Mouse (Mus musculus): Measurements from ENCODE around the gene Cnpy2. TPM values are rescaled to one million over a fixed set of nuclear protein-coding genes. Genes with fewer than 3 reads are reported as not detected.

Cnpy2 gene
- polyA plus RNA-seq, 1 experiment from 2014 or later = 184 TPM

DNA sequence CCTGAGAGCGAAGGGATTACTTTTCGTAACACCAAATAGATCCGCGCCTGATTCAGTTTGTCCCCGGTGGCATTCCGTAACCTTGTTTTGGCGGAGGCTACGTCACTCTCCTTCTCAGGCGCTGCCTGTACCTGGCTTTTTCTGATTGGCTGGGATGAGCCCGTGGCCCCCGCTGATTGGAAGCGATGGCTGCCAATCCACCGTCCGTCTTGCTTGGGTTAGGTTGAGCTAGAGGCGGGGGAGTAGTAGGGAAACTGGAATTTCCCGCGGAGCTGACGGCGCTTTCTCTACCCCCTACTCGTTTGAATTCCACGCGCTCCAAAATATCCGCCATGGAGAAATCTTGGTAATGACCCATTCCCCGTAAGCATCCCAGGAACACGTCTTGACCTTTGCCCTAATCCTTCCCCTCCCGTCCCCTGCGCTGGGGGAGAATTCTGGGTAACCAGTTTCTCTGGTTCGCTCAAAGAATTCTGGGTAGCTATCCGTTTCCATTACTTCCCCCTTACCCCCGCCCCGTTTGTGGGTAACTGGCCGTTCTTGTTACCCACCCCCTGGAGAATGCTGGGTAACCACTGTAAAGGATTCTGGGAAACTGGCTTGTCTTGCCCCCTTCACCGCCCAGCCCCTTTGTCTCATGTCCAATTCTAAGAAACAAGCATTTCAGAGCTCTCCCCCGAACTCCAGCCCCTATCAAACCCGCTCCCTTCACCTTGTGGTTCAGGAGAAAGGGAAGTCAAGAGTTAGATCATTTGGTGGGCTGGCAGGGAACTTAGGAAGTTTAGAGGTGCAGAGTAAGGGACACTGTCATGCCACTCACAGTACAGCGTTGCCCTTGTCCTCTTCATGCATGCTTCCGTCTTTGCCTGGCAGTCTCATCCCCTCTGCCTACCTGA is 18.9 kb upstream of the Cnpy2 start, which contains the start of gene Pan2:
TSS of gene Pan2 (plus strand) at position 210 of the 896 bp plus-strand sequence.
- ATAC-seq (replicated peaks; ENCODE audit: extremely low read depth, insufficient read depth, low FRiP score) = peak; percentile 99
- Histone ChIP-seq H3K4me2 (ENCODE audit: low read depth, low read length) (peak within 1 kb of the TSS; percentile 81), H3K4me1 (ENCODE audit: control insufficient read depth, insufficient read depth, low read length) (peaks cover 15% of the 10 kb centered on the region), H3K27me3 (ENCODE audit: control insufficient read depth, insufficient read depth, low read length) (no peaks in the 10 kb centered on the region), H3K9ac (ENCODE audit: low read length) (peak within 1 kb of the TSS; percentile 80), H3K27ac (ENCODE audit: low read length) (peak within 1 kb of the TSS; percentile 91), H3K9me3 (replicated peaks; ENCODE audit: control insufficient read depth, low read length) (no peaks in the 10 kb centered on the region), H3K36me3 (ENCODE audit: control insufficient read depth, insufficient read depth) (peaks cover 6% of the 10 kb centered on the region; the same call in 1 of the 2 replicates), H3K4me3 (ENCODE audit: low read length) (peak within 1 kb of the TSS; percentile 58)
- 1% methylated on average over 37 of the region's 37 CpGs for WGBS

DNA sequence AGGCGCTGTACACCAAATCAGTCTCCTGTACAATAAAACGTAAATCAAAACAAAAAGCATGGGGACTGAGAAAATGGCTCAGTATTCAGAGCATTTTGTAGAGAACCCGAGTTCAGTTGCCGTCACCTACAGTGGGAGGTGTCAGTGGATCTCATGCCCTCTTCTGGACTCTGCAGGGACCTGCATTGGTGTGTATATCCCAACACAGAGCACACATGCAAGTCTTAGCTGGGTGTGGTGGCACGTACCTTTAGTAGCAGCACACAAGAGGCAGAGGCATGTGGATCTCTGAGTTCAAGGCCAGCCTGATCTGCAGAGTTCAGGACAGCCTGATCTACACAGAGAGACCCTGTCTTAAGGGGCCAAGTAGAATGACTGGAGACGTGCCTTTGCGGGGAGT is 12.6 kb upstream of the Cnpy2 start:
- peak overlapping the region; percentile 42 for H3K9ac ChIP-seq (ENCODE audit: low read length)
- no peak overlapping the region for H3K4me3 ChIP-seq (ENCODE audit: low read length)
- H3K27me3 ChIP-seq (ENCODE audit: control insufficient read depth, insufficient read depth, low read length) = no peaks in the 10 kb centered on the region
- peaks cover 17% of the 10 kb centered on the region for H3K4me1 ChIP-seq (ENCODE audit: control insufficient read depth, insufficient read depth, low read length)
- H3K27ac ChIP-seq (ENCODE audit: low read length) = peak overlapping the region; percentile 90
- no peaks in the 10 kb centered on the region for H3K9me3 ChIP-seq (replicated peaks; ENCODE audit: control insufficient read depth, low read length)
- 90% methylated on average over 7 of the region's 7 CpGs for WGBS
- no peak overlapping the region; the same call in 1 of the 2 replicates for H3K4me2 ChIP-seq (ENCODE audit: low read depth, low read length)
- peaks cover 33% of the 10 kb centered on the region for H3K36me3 ChIP-seq (ENCODE audit: control insufficient read depth, insufficient read depth)
- ATAC-seq (replicated peaks; ENCODE audit: extremely low read depth, insufficient read depth, low FRiP score) = no peak

DNA sequence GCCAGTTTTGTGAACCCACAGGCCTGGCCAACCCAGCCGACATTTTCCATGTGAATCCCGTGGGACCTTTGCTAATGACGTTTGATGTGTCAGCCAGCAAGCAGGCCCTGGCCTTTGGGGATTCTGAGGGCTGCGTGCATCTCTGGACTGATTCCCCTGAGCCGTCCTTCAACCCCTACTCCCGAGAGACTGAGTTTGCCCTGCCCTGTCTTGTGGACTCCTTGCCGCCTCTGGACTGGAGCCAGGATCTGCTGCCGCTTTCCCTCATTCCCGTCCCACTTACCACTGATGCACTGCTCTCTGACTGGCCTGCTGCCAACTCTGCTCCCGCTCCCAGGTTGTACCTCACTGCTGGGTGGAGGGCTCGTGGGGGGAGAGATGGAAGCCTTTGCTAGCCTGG is 12.1 kb upstream of the Cnpy2 start:
- H3K4me2 ChIP-seq (ENCODE audit: low read depth, low read length) = peak overlapping the region; percentile 53
- ATAC-seq (replicated peaks; ENCODE audit: extremely low read depth, insufficient read depth, low FRiP score) = peak; percentile 76
- H3K9ac ChIP-seq (ENCODE audit: low read length) = peak overlapping the region; percentile 42
- H3K27ac ChIP-seq (ENCODE audit: low read length) = peak overlapping the region; percentile 90
- H3K9me3 ChIP-seq (replicated peaks; ENCODE audit: control insufficient read depth, low read length) = no peaks in the 10 kb centered on the region
- no peaks in the 10 kb centered on the region for H3K27me3 ChIP-seq (ENCODE audit: control insufficient read depth, insufficient read depth, low read length)
- 14% methylated on average over 11 of the region's 11 CpGs for WGBS
- peaks cover 17% of the 10 kb centered on the region for H3K4me1 ChIP-seq (ENCODE audit: control insufficient read depth, insufficient read depth, low read length)
- peak overlapping the region; percentile 15 for H3K4me3 ChIP-seq (ENCODE audit: low read length)
- peaks cover 38% of the 10 kb centered on the region for H3K36me3 ChIP-seq (ENCODE audit: control insufficient read depth, insufficient read depth)

DNA sequence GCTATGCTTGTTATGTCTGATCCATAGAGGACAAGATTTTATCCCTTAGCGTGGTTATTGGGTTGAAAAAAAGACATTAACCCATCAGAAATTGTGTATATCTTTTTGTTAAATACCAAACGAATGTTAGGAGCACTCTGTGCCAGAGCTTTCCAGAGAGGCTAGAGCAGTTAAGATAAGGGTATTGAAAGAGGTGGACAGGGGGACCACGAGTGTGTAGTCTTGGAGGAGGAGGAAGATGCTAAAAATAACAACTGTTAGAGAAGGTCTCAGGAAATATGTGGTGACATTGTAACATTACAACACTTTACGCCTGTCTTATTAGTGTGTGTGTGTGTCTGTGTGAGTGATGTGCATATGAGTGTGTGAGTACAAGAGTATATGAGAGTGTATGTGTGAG is 11.4 kb upstream of the Cnpy2 start:
- Histone ChIP-seq H3K27me3 (ENCODE audit: control insufficient read depth, insufficient read depth, low read length) (no peaks in the 10 kb centered on the region), H3K9ac (ENCODE audit: low read length) (no peak overlapping the region), H3K4me1 (ENCODE audit: control insufficient read depth, insufficient read depth, low read length) (peaks cover 17% of the 10 kb centered on the region), H3K27ac (ENCODE audit: low read length) (peak overlapping the region; percentile 90), H3K9me3 (replicated peaks; ENCODE audit: control insufficient read depth, low read length) (no peaks in the 10 kb centered on the region), H3K4me3 (ENCODE audit: low read length) (peak overlapping the region; percentile 15), H3K4me2 (ENCODE audit: low read depth, low read length) (peak overlapping the region; percentile 53), H3K36me3 (ENCODE audit: control insufficient read depth, insufficient read depth) (peaks cover 43% of the 10 kb centered on the region)
- 29% methylated on average over 4 of the region's 4 CpGs for WGBS
- ATAC-seq (replicated peaks; ENCODE audit: extremely low read depth, insufficient read depth, low FRiP score) = peak; percentile 54

DNA sequence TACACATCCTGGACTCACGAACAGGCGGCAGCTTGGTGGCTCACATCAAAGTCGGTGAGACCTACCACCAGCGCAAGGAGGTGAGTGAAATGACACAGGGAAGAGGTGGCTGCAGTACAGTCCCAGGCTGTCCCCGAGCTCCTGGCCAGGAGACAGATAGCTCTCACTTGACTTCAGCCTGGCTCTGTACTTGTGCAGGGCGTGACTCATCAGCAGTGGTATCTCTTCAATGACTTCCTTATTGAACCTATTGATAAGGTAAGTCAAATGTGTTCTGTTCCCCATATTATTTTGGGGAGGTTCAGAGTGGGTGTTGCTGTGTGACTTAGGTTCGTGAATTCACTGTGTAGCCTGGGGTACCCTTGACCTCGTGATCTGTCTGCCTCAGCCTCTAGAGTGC is 6.7 kb upstream of the Cnpy2 start:
- 92% methylated on average over 8 of the region's 8 CpGs for WGBS
- H3K4me1 ChIP-seq (ENCODE audit: control insufficient read depth, insufficient read depth, low read length) = peaks cover 8% of the 10 kb centered on the region
- H3K36me3 ChIP-seq (ENCODE audit: control insufficient read depth, insufficient read depth) = peaks cover 67% of the 10 kb centered on the region

DNA sequence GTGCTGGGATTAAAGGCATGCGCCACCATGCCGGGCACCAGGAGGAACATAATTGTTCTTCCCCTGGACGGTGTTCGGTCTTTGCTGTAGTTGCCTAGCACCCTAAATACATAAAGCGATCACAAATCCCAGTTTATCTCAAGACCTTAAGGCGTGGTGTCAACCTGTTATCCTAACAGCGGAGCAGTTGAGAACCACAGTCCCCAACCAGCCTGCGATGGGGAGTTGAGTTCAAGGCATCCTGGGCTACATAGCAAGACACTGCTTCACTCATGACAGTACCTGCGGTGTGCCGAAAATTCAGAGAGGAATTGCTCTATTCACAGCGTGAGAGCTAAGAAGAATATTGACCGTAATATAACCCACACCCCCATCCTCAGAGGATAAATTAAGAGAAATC is 618 bp upstream of the Cnpy2 start:
- ATAC-seq (replicated peaks; ENCODE audit: extremely low read depth, insufficient read depth, low FRiP score) = no peak
- Histone ChIP-seq H3K9ac (ENCODE audit: low read length) (peak overlapping the region; percentile 99), H3K4me3 (ENCODE audit: low read length) (peak overlapping the region; percentile 97), H3K4me1 (ENCODE audit: control insufficient read depth, insufficient read depth, low read length) (peaks cover 12% of the 10 kb centered on the region), H3K9me3 (replicated peaks; ENCODE audit: control insufficient read depth, low read length) (no peaks in the 10 kb centered on the region), H3K27me3 (ENCODE audit: control insufficient read depth, insufficient read depth, low read length) (no peaks in the 10 kb centered on the region), H3K36me3 (ENCODE audit: control insufficient read depth, insufficient read depth) (peaks cover 49% of the 10 kb centered on the region), H3K4me2 (ENCODE audit: low read depth, low read length) (peak overlapping the region; percentile 92), H3K27ac (ENCODE audit: low read length) (no peak overlapping the region; the same call in 1 of the 2 replicates)
- 53% methylated on average over 12 of the region's 12 CpGs for WGBS

More for the DNA sequence above, 6.7 kb upstream of the Cnpy2 start:
- Histone ChIP-seq H3K4me2 (ENCODE audit: low read depth, low read length) (no peak overlapping the region), H3K9ac (ENCODE audit: low read length) (no peak overlapping the region), H3K4me3 (ENCODE audit: low read length) (no peak overlapping the region), H3K9me3 (replicated peaks; ENCODE audit: control insufficient read depth, low read length) (no peaks in the 10 kb centered on the region), H3K27ac (ENCODE audit: low read length) (no peak overlapping the region), H3K27me3 (ENCODE audit: control insufficient read depth, insufficient read depth, low read length) (no peaks in the 10 kb centered on the region)
- ATAC-seq (replicated peaks; ENCODE audit: extremely low read depth, insufficient read depth, low FRiP score) = no peak

DNA sequence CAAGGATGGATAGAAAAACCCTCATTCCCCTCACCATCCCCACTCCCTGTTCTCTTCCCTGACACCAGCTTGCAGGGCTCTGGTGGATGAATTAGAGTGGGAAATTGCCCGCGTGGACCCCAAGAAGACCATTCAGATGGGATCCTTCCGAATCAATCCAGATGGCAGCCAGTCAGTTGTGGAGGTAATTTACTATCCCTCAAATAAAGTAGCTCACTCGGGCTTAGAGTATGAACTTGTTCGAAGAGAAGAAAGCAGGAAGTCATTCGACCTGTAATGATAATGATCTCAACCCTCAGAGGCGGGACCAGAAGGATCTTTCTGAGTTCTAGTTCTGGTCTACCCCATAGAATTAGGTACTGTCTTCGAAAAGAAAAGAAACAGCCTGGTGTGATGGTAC is 1.3 kb downstream of the Cnpy2 start:
- 69% methylated on average over 8 of the region's 8 CpGs for WGBS
- no peak for ATAC-seq (replicated peaks; ENCODE audit: extremely low read depth, insufficient read depth, low FRiP score)
- H3K4me2 ChIP-seq (ENCODE audit: low read depth, low read length) = peak overlapping the region; percentile 92
- H3K36me3 ChIP-seq (ENCODE audit: control insufficient read depth, insufficient read depth) = peaks cover 46% of the 10 kb centered on the region
- no peaks in the 10 kb centered on the region for H3K27me3 ChIP-seq (ENCODE audit: control insufficient read depth, insufficient read depth, low read length)
- H3K27ac ChIP-seq (ENCODE audit: low read length) = peak overlapping the region; percentile 94
- H3K4me3 ChIP-seq (ENCODE audit: low read length) = peak overlapping the region; percentile 97
- H3K9me3 ChIP-seq (replicated peaks; ENCODE audit: control insufficient read depth, low read length) = no peaks in the 10 kb centered on the region
- H3K4me1 ChIP-seq (ENCODE audit: control insufficient read depth, insufficient read depth, low read length) = peaks cover 12% of the 10 kb centered on the region
- peak overlapping the region; percentile 99 for H3K9ac ChIP-seq (ENCODE audit: low read length)

DNA sequence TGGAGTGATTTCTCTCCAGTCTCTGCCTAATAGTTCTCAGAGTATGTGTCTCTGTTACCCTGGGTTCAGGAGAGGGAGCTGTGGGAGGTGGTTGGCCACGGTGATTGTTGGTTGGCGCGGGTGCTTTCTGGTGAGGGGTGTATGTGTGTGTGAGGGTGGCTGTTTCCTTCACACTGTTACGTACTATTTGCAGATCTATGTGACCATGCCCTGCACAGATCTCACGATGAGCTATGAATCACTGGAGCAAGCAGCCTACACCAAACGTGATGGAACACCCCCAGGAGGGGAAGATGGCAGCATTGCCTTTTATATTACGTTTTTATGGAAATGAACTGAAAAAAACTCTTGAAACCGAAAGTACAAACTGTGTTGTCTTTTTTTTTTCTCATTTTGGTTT is 4.6 kb downstream of the Cnpy2 start:
- Histone ChIP-seq H3K4me3 (ENCODE audit: low read length) (no peak overlapping the region), H3K27me3 (ENCODE audit: control insufficient read depth, insufficient read depth, low read length) (no peaks in the 10 kb centered on the region), H3K36me3 (ENCODE audit: control insufficient read depth, insufficient read depth) (peaks cover 31% of the 10 kb centered on the region), H3K4me1 (ENCODE audit: control insufficient read depth, insufficient read depth, low read length) (peaks cover 10% of the 10 kb centered on the region), H3K4me2 (ENCODE audit: low read depth, low read length) (no peak overlapping the region), H3K27ac (ENCODE audit: low read length) (no peak overlapping the region), H3K9ac (ENCODE audit: low read length) (no peak overlapping the region), H3K9me3 (replicated peaks; ENCODE audit: control insufficient read depth, low read length) (no peaks in the 10 kb centered on the region)
- 93% methylated on average over 8 of the region's 8 CpGs for WGBS
- no peak for ATAC-seq (replicated peaks; ENCODE audit: extremely low read depth, insufficient read depth, low FRiP score)

DNA sequence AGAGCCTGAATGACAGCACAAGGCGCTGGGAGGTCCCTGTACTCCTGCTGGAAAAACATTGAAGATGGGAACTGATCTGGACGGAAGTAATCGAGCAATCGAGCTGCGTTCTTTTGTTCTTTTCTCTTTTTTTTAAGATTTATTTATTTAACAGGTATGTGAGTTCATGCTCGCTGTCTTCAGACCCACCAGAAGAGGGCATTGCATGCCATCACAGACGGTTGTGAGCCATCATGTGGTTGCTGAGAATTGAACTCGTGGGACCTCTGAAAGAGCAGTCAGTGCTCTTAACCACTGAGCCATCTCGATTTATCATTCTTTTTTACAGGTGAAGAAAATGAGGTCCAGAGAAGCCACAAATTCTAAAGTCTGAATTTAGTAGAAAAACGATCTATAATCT is 5.4 kb downstream of the Cnpy2 start:
- peaks cover 31% of the 10 kb centered on the region for H3K36me3 ChIP-seq (ENCODE audit: control insufficient read depth, insufficient read depth)
- no peaks in the 10 kb centered on the region for H3K9me3 ChIP-seq (replicated peaks; ENCODE audit: control insufficient read depth, low read length)
- no peak overlapping the region for H3K4me2 ChIP-seq (ENCODE audit: low read depth, low read length)
- 88% methylated on average over 10 of the region's 10 CpGs for WGBS
- no peak overlapping the region for H3K4me3 ChIP-seq (ENCODE audit: low read length)
- no peak overlapping the region for H3K9ac ChIP-seq (ENCODE audit: low read length)
- peaks cover 10% of the 10 kb centered on the region for H3K4me1 ChIP-seq (ENCODE audit: control insufficient read depth, insufficient read depth, low read length)
- ATAC-seq (replicated peaks; ENCODE audit: extremely low read depth, insufficient read depth, low FRiP score) = no peak
- H3K27ac ChIP-seq (ENCODE audit: low read length) = no peak overlapping the region
- H3K27me3 ChIP-seq (ENCODE audit: control insufficient read depth, insufficient read depth, low read length) = no peaks in the 10 kb centered on the region

Measured in heart, embryonic 16.5 days (tissue).